Mouse (Mus musculus) brain, adult 2 months (tissue): ENCODE results near the gene 1700069L16Rik.

Experiments
- DNase-seq: peaks from one replicate; pipeline ENCODE4 v3.0.0; 2011; ENCODE audit warnings: low read depth, low spot score

1700069L16Rik gene

DNA sequence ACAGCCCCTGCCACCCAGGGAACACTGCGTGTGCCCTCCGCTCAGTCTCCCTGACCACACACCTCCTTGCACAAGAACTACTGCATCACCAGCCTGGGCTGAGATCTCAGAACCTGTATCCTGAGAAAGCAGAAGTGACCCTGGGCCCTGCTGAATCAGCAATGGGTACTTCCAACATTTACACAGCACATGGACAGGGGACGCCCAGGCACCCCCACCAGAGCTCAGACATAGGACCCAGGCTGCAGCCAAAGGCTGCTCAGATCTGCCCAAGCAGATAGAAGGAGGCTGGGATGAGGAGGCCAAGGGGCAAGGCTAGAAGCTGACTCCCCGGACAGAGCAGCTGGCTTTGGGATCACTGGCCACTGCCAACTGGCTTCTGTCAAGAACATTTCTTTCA lies 80.1 kb downstream of the 1700069L16Rik start:
- peak; percentile 60 for DNase-seq

- DNase-seq: peak; percentile 94
Observed at GRCm38 (mm10) chr5:113643107-113643848, 81.3 kb downstream of the 1700069L16Rik start.
